Mouse (Mus musculus) embryonic fibroblast, embryonic 13.5 days (primary cell): ENCODE measurements at regions not wholly inside any gene's neighbourhood (a gene's known extent, or its start where the extent isn't known, plus 50 kb on each side); places are given as distances from the start of the nearest gene placed in this dataset.

Source experiments
- H3K27ac ChIP-seq: 2 replicates; pipeline ENCODE4 v1.5.1; 2012; ENCODE audit warnings: low read length, control low read depth, inconsistent platforms; ENCODE audit not compliant: insufficient read depth
- H3K4me1 ChIP-seq: 2 replicates; pipeline ENCODE4 v1.6.1; 2011; ENCODE audit warnings: low read length; ENCODE audit not compliant: control insufficient read depth, insufficient read depth
- H3K4me3 ChIP-seq: 2 replicates; pipeline ENCODE4 v1.5.1; 2011; ENCODE audit warnings: mild to moderate bottlenecking, control low read depth, low read length; ENCODE audit not compliant: insufficient read depth
- CTCF ChIP-seq: IDR thresholded peaks from 2 replicates; pipeline ENCODE4 v1.5.1; 2011; ENCODE audit warnings: mild to moderate bottlenecking, control low read depth, low read length, moderate library complexity, borderline replicate concordance; ENCODE audit not compliant: insufficient read depth
- POLR2A ChIP-seq: IDR thresholded peaks from 2 replicates; pipeline ENCODE4 v1.6.1; 2011; ENCODE audit warnings: low read depth, mild to moderate bottlenecking, control low read depth, low read length, moderate library complexity

- TF ChIP-seq POLR2A (no peak), CTCF (no peak)
- Histone ChIP-seq H3K4me3 (no peak overlapping the region), H3K4me1 (no peaks in the 10 kb centered on the region), H3K27ac (no peak overlapping the region)
Observed at GRCm38 (mm10) chr3:151670628-151671027, 79.1 kb downstream of the Ifi44 start.

GRCm38 (mm10) chr3:151653298-151653697, 96.5 kb downstream of the Ifi44 start:
- Histone ChIP-seq H3K4me1 (no peaks in the 10 kb centered on the region), H3K4me3 (no peak overlapping the region), H3K27ac (no peak overlapping the region)
- TF ChIP-seq CTCF (no peak), POLR2A (no peak)

GRCm38 (mm10) chr3:151651524-151651923, 98.2 kb downstream of the Ifi44 start:
- no peak overlapping the region for H3K27ac ChIP-seq
- no peak for TF ChIP-seq POLR2A
- no peak for TF ChIP-seq CTCF
- H3K4me3 ChIP-seq: no peak overlapping the region
- H3K4me1 ChIP-seq: no peaks in the 10 kb centered on the region

GRCm38 (mm10) chr3:151647637-151648036, 102.1 kb downstream of the Ifi44 start:
- Histone ChIP-seq H3K4me3 (no peak overlapping the region), H3K27ac (no peak overlapping the region), H3K4me1 (no peaks in the 10 kb centered on the region)
- TF ChIP-seq POLR2A (no peak), CTCF (peak; percentile 37; the same call in 1 of the 2 replicates)

- Histone ChIP-seq H3K27ac (no peak overlapping the region), H3K4me3 (no peak overlapping the region), H3K4me1 (no peaks in the 10 kb centered on the region)
- TF ChIP-seq CTCF (no peak), POLR2A (no peak)
Observed at GRCm38 (mm10) chr3:151639431-151640111, 110.2 kb downstream of the Ifi44 start.

- Histone ChIP-seq H3K27ac (no peak overlapping the region), H3K4me3 (no peak overlapping the region), H3K4me1 (no peaks in the 10 kb centered on the region)
- no peak for TF ChIP-seq CTCF
- no peak for TF ChIP-seq POLR2A
Observed at GRCm38 (mm10) chr3:151638326-151638725, 111.4 kb downstream of the Ifi44 start.

- Histone ChIP-seq H3K4me3 (no peak overlapping the region), H3K27ac (no peak overlapping the region), H3K4me1 (no peaks in the 10 kb centered on the region)
- no peak for TF ChIP-seq POLR2A
- no peak for TF ChIP-seq CTCF
Observed at GRCm38 (mm10) chr3:151610954-151611353, 138.8 kb downstream of the Ifi44 start.

GRCm38 (mm10) chr3:151607689-151608088, 142.1 kb downstream of the Ifi44 start:
- no peak for TF ChIP-seq CTCF
- TF ChIP-seq POLR2A: no peak

GRCm38 (mm10) chr3:151603371-151603770, 146.4 kb downstream of the Ifi44 start:
- no peak overlapping the region for H3K27ac ChIP-seq
- TF ChIP-seq POLR2A: no peak
- TF ChIP-seq CTCF: no peak
- H3K4me1 ChIP-seq: no peaks in the 10 kb centered on the region
- no peak overlapping the region for H3K4me3 ChIP-seq

More at GRCm38 (mm10) chr3:151607689-151608088, 142.1 kb downstream of the Ifi44 start:
- Histone ChIP-seq H3K4me3 (no peak overlapping the region), H3K4me1 (no peaks in the 10 kb centered on the region), H3K27ac (no peak overlapping the region)
